Mouse (Mus musculus) neural tube, embryonic 14.5 days (tissue): ENCODE data around the gene AA986860. TPM values are rescaled to one million over a fixed set of nuclear protein-coding genes. Genes with fewer than 3 reads are reported as not detected.

Source experiments
- ATAC-seq: fragments of 200-750 bp; cut with Nextera tagmentation; 2 replicates; pipeline ENCODE4 v1.8.0; 2017; ENCODE audit warnings: low read depth, mild to moderate bottlenecking, moderate TSS enrichment, moderate library complexity
- H3K27ac ChIP-seq: fragments of 300-500 bp; sonication (generic); 2 replicates; pipeline ENCODE4 v1.5.1; 2014; ENCODE audit warnings: low read depth, mild to moderate bottlenecking, control low read depth, low read length, moderate library complexity, mixed read lengths
- H3K27me3 ChIP-seq: fragments of 300-500 bp; sonication (generic); 2 replicates; pipeline ENCODE4 v1.6.1; 2014; ENCODE audit warnings: low read length; ENCODE audit not compliant: control insufficient read depth, insufficient read depth
- H3K36me3 ChIP-seq: fragments of 300-500 bp; sonication (generic); 2 replicates; pipeline ENCODE4 v1.6.1; 2014; ENCODE audit warnings: low read length, mixed read lengths; ENCODE audit not compliant: control insufficient read depth, insufficient read depth
- H3K4me1 ChIP-seq: fragments of 300-500 bp; sonication (generic); 2 replicates; pipeline ENCODE4 v1.6.1; 2014; ENCODE audit warnings: low read length; ENCODE audit not compliant: control insufficient read depth, insufficient read depth
- H3K4me2 ChIP-seq: fragments of 300-500 bp; sonication (generic); 2 replicates; pipeline ENCODE4 v1.6.1; 2014; ENCODE audit warnings: mild to moderate bottlenecking, low read depth, low read length, control low read depth
- H3K4me3 ChIP-seq: fragments of 300-500 bp; sonication (generic); 2 replicates; pipeline ENCODE4 v1.5.1; 2014; ENCODE audit warnings: low read depth, low read length, control low read depth, mixed read lengths
- H3K9ac ChIP-seq: fragments of 300-500 bp; sonication (generic); replicated peaks from 2 replicates; pipeline ENCODE4 v1.6.1; 2014; ENCODE audit warnings: low read depth, mild to moderate bottlenecking, control low read depth, low read length, mixed read lengths
- H3K9me3 ChIP-seq: fragments of 300-500 bp; sonication (generic); 2 replicates; pipeline ENCODE4 v1.6.1; 2016; ENCODE audit warnings: low read length; ENCODE audit not compliant: control insufficient read depth
- WGBS: fragments of 180-500 bp; shearing (Covaris S2); extraction: QIAGEN DNeasy Blood & Tissue Kit; methylation state at CpG from one replicate; pipeline ENCODE4 v1.1.7; 2014; 5-methylcytosine and 5-hydroxymethylcytosine counted together
- polyA plus RNA-seq: library from polyadenylated mRNA; unstranded; fragments of >200 nt; fragmentation: Nextera tagmentation; extraction: Ambion mirVana; gene quantifications from 2 replicates; pipeline ENCODE4 v1.2.1, GENCODE M21; 2014

The AA986860 gene
- polyA plus RNA-seq, 1 experiment from 2014 or later: 0.90 TPM

DNA sequence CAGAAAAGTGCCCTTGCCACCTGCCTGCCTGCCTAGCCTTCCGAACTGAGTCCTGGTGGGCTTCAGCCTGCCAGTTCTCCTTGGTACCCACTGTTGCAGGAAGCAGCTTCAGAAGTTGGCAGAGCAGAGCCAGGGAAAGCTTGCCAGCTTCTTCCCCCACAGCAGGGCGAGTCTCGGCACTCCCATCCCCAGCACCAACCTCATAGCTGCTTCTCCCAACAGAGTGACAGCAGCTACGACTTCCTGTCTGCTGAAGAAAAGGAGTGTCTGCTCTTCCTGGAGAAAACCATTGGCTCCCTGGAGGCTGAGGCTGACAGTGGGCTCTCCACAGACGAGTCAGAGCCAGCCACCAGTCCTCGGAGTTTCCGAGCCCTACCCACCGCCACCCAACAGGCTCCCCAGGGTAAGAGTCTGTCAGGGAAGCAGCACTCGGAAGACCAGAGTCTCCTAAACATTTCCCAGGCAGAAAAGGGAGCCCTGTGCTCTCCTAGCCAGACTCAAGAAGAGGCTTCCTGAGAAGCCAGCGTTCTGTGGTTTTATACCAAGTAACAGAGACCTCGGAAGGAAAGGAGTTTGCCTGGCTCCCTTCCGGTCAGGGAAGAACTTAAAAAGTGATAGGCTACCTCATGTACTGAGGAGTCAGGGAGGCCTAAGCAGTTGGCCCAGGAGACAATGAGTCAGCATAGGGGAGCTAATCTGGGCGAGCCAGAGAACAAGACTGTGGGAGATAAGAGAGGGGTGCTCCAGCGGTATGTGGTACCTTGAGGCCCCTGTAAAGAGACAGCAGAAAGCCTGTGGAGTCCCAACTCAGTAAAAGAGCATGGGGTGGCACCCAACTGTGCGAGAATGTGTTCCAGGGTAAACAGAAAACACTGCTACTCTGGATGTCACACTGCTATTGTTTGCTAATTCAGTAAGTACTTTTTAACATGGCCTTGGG, 9.3 kb downstream of the AA986860 start:
- no peaks in the 10 kb centered on the region for H3K36me3 ChIP-seq
- H3K27ac ChIP-seq: no peak overlapping the region
- H3K27me3 ChIP-seq: no peaks in the 10 kb centered on the region
- no peaks in the 10 kb centered on the region for H3K4me1 ChIP-seq
- ATAC-seq: no peak
- H3K9me3 ChIP-seq: no peaks in the 10 kb centered on the region
- no peak overlapping the region for H3K9ac ChIP-seq
- no peak overlapping the region for H3K4me3 ChIP-seq
- H3K4me2 ChIP-seq: no peak overlapping the region
- 69% methylated on average over 15 of the region's 15 CpGs for WGBS

DNA sequence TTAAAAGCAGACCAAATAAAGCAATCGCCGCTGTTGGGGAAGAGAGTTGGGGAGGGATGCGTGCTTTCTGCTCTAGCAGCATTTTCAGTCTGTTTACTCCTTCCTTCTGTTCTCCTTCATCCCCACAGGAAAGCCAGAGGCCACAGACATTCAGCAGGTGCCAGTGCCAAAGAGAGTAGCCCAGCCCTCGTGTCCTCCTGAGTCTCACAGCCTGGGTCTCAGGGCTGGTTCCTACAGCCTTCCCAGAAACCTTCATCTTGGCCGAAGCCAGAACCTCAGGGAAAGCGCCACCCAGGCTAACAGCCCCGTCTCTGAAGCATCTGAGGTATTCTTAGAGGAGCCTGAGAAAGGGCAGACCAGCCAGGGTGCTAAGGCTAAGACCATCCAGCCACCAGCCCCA, 10.4 kb downstream of the AA986860 start:
- no peaks in the 10 kb centered on the region for H3K4me1 ChIP-seq
- WGBS: 91% methylated on average over 7 of the region's 7 CpGs
- no peak overlapping the region for H3K4me2 ChIP-seq
- H3K27me3 ChIP-seq: no peaks in the 10 kb centered on the region
- H3K36me3 ChIP-seq: no peaks in the 10 kb centered on the region
- no peak overlapping the region for H3K9ac ChIP-seq
- no peak for ATAC-seq
- no peak overlapping the region for H3K4me3 ChIP-seq
- no peak overlapping the region for H3K27ac ChIP-seq
- H3K9me3 ChIP-seq: no peaks in the 10 kb centered on the region

DNA sequence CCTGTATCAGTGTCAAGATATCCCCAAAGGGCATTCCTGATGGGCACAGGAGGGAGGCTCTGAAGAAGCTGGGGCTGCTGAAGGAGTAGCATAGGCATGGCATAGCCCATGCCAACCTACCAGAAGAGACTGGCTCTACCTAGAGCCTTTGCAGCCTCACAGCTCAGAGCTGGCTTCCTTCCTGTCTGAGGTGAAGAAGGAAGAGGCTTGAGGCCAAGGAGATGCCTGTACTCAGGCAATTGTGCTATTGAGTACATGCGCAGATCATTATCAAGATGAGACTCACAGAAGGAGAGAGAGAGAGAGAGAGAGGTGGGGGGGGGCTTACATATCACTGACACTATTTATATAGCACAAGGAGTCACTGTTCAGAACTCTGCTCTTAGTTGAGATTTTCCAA, 12.0 kb downstream of the AA986860 start:
- Histone ChIP-seq H3K36me3 (no peaks in the 10 kb centered on the region), H3K4me1 (no peaks in the 10 kb centered on the region), H3K27me3 (no peaks in the 10 kb centered on the region), H3K9ac (no peak overlapping the region), H3K4me2 (no peak overlapping the region), H3K4me3 (no peak overlapping the region), H3K27ac (no peak overlapping the region), H3K9me3 (no peaks in the 10 kb centered on the region)
- 96% methylated on average over 1 of the region's 1 CpGs for WGBS
- ATAC-seq: no peak

DNA sequence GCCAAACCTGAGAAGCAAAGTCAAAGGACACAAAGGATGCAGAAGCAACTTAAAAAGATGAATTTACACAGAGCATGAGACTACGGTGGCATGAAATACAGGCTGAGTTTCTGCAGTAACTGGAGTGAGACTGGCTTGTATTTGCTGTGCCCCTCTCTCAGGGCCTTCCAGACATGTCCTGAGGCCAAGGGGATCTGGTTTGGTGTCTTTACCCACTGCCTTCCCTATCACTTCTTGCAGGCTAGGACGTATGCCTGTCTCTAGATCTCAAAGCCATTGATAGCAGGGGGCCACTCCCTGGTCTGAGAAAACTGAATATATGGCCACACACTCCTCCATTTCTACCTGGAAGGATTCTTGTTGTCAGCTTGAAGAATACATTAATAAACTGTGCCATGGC, 12.4 kb downstream of the AA986860 start:
- no peak overlapping the region for H3K27ac ChIP-seq
- no peak overlapping the region for H3K4me2 ChIP-seq
- ATAC-seq: no peak
- H3K4me3 ChIP-seq: no peak overlapping the region
- WGBS: 80% methylated on average over 2 of the region's 2 CpGs
- H3K27me3 ChIP-seq: no peaks in the 10 kb centered on the region
- H3K9me3 ChIP-seq: no peaks in the 10 kb centered on the region
- H3K4me1 ChIP-seq: no peaks in the 10 kb centered on the region
- H3K36me3 ChIP-seq: no peaks in the 10 kb centered on the region
- H3K9ac ChIP-seq: no peak overlapping the region

DNA sequence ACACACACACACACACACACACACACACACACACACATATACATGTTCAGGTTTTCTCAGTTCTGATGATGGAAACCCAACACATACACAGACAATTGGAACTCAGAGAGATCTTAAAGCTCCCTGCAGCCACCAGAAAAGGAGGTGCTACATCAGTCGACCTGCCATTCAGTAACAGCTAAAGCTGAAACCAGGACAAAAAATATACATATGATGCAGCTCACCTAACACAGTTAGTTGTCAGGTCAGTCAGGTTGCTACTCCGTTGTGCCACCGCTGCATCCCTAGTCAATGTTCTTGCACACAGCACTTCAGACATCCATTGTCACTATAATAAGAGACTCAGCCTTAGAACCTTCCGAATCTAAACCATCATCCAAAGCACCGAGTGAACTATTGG, 13.2 kb downstream of the AA986860 start:
- H3K27ac ChIP-seq: no peak overlapping the region
- no peak overlapping the region for H3K4me2 ChIP-seq
- 91% methylated on average over 5 of the region's 5 CpGs for whole genome bisulfite sequencing
- H3K4me3 ChIP-seq: no peak overlapping the region
- no peak overlapping the region for H3K9ac ChIP-seq
- no peaks in the 10 kb centered on the region for H3K27me3 ChIP-seq
- no peaks in the 10 kb centered on the region for H3K4me1 ChIP-seq
- H3K9me3 ChIP-seq: no peaks in the 10 kb centered on the region
- no peaks in the 10 kb centered on the region for H3K36me3 ChIP-seq
- no peak for ATAC-seq

DNA sequence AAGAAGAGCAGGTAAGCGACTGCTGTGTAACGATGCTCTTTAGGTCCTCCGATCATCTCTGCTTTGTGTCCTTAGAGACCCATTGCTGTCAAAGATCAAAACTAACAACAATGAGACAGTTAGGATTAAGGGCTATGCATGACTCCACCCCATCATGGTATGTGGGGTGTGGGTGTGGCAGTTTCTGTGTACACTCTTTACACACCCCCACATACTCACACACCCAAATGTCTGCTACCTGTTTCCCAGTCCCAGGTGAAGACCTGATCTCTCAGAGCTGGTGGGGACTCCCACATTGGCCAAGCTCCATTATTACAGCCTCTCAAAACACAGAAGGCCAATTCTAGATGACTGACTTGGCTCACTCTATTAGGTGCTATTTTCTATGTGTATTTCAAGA, 13.8 kb downstream of the AA986860 start:
- no peak overlapping the region for H3K27ac ChIP-seq
- no peak overlapping the region for H3K4me2 ChIP-seq
- ATAC-seq: no peak
- no peak overlapping the region for H3K4me3 ChIP-seq
- WGBS: 96% methylated on average over 3 of the region's 3 CpGs
- no peaks in the 10 kb centered on the region for H3K4me1 ChIP-seq
- no peaks in the 10 kb centered on the region for H3K9me3 ChIP-seq
- H3K27me3 ChIP-seq: no peaks in the 10 kb centered on the region
- no peaks in the 10 kb centered on the region for H3K36me3 ChIP-seq
- no peak overlapping the region for H3K9ac ChIP-seq

DNA sequence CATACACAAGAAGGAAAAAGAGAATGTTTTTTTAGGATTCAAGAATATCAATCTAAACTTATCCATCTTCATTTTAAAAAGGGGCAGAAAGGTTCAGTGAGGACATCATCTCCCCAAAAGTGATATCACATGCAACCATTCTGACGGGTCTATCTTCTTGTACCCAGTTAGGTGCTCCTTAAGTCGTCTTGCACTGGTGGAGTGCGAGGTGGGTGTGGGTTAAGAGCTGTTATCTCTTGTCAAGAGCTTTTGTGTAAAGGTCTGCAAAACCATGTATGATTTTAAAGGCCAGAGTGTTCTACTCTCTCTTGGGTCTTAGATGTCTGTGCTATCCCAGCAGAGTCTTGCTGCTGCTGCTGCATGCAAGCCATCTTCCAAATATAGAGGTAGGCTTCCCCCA, 15.0 kb downstream of the AA986860 start:
- no peaks in the 10 kb centered on the region for H3K36me3 ChIP-seq
- 91% methylated on average over 3 of the region's 3 CpGs for WGBS
- no peak overlapping the region for H3K4me2 ChIP-seq
- H3K9me3 ChIP-seq: no peaks in the 10 kb centered on the region
- no peak overlapping the region for H3K27ac ChIP-seq
- no peaks in the 10 kb centered on the region for H3K4me1 ChIP-seq
- no peak overlapping the region for H3K4me3 ChIP-seq
- H3K27me3 ChIP-seq: no peaks in the 10 kb centered on the region
- ATAC-seq: no peak
- no peak overlapping the region for H3K9ac ChIP-seq

DNA sequence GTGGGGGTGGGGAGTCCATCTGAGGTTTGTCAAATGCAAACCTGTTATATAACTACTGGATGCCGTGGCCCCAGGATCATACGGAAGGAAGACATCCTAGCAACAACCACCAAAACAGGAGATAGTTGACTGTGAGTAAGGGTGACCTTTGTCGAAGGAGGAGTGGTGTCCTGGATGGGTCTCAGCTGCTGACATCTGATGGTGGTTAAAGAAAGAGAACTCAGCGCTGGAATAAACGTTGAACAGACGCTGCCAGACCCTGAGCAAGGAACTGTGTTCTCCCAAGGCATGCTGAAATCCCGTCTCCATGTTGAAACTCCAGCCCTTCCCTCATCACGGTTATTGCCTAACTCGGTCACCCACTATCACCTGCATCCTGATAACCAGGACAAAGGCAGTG, 27.9 kb downstream of the AA986860 start:
- no peaks in the 10 kb centered on the region for H3K4me1 ChIP-seq
- H3K27ac ChIP-seq: no peak overlapping the region
- H3K9ac ChIP-seq: no peak overlapping the region
- no peaks in the 10 kb centered on the region for H3K9me3 ChIP-seq
- no peaks in the 10 kb centered on the region for H3K36me3 ChIP-seq
- H3K27me3 ChIP-seq: no peaks in the 10 kb centered on the region
- no peak overlapping the region for H3K4me2 ChIP-seq
- ATAC-seq: no peak
- H3K4me3 ChIP-seq: no peak overlapping the region
- 81% methylated on average over 9 of the region's 9 CpGs for WGBS

DNA sequence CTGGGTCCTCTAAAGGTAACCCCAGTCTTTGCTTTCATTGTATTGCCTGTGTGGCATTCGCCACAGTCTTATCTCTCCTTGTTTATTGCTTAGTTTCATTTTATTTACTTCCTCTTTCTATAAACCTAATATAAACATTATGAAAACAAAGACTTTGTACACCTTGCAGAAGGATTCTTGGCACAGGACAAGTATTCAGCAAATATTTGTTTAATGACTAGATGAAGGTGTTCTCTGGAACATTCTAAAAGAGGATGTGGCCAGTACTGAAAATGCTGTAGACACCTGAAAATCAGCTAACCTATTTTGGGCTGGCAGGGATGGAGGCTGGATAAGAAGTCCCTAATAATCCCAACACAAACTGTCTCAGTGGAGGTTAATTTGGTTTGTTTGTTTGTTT, 29.8 kb downstream of the AA986860 start:
- H3K4me2 ChIP-seq: no peak overlapping the region
- WGBS: 87% methylated on average over 1 of the region's 1 CpGs
- no peak overlapping the region for H3K27ac ChIP-seq
- no peaks in the 10 kb centered on the region for H3K27me3 ChIP-seq
- no peaks in the 10 kb centered on the region for H3K36me3 ChIP-seq
- H3K4me3 ChIP-seq: no peak overlapping the region
- H3K9ac ChIP-seq: no peak overlapping the region
- no peak for ATAC-seq
- H3K9me3 ChIP-seq: no peaks in the 10 kb centered on the region
- H3K4me1 ChIP-seq: no peaks in the 10 kb centered on the region
